Mouse (Mus musculus) macrophage (primary cell): ENCODE measurements around the gene Lrrc10b. TPM values are rescaled to one million over a fixed set of nuclear protein-coding genes. Genes with fewer than 3 reads are reported as not detected.

ENCODE experiments used
- polyA plus RNA-seq: library from polyadenylated mRNA; stranded (reverse); fragments of 250-400 nt; gene quantifications from 3 replicates; pipeline ENCODE4 v1.2.4, GENCODE M21; 2018; ENCODE audit warnings: inconsistent platforms

Lrrc10b gene
- polyA plus RNA-seq, 1 experiment from 2014 or later, result 0.09 TPM

Other genes with a start within 250 kb of the Lrrc10b start
- gene Myrf, start 216.7 kb downstream of the Lrrc10b start, polyA plus RNA-seq, result 0.08 to 0.37 TPM (median 0.17 TPM) in 3 replicates
- 2.2 to 3.9 TPM (median 2.9 TPM) in 3 replicates for gene Dagla, start 152.6 kb downstream of the Lrrc10b start, polyA plus RNA-seq
- gene Syt7, start 68.4 kb downstream of the Lrrc10b start, polyA plus RNA-seq, result not detected in 3 replicates
- 0.19 TPM in 1 of 3 replicates, not detected in the others for gene Ppp1r32, start 25.5 kb upstream of the Lrrc10b start, polyA plus RNA-seq
- gene Cpsf7, start 67.8 kb upstream of the Lrrc10b start, polyA plus RNA-seq, result 23.4 to 32.9 TPM (median 25.6 TPM) in 3 replicates
- 47.5 to 57.7 TPM (median 49.5 TPM) in 3 replicates for gene Sdhaf2, start 68.7 kb upstream of the Lrrc10b start, polyA plus RNA-seq
- 1.4 to 5.1 TPM (median 2.8 TPM) in 3 replicates for gene Tmem216, start 98.8 kb upstream of the Lrrc10b start, polyA plus RNA-seq
- 12.4 to 32.0 TPM (median 13.9 TPM) in 3 replicates for gene Cyb561a3, start 119.7 kb upstream of the Lrrc10b start, polyA plus RNA-seq
- 3.3 to 5.6 TPM (median 3.4 TPM) in 3 replicates for gene Tmem138, start 119.9 kb upstream of the Lrrc10b start, polyA plus RNA-seq
- gene Ddb1, start 147.9 kb upstream of the Lrrc10b start, polyA plus RNA-seq, result 113 to 146 TPM (median 129 TPM) in 3 replicates
- gene Tkfc, start 148.2 kb upstream of the Lrrc10b start, polyA plus RNA-seq, result 5.9 to 8.3 TPM (median 7.5 TPM) in 3 replicates
- gene Vwce, start 176.7 kb upstream of the Lrrc10b start, polyA plus RNA-seq, result not detected in 3 replicates
- not detected in 3 replicates for gene Pga5, start 220.6 kb upstream of the Lrrc10b start, polyA plus RNA-seq
- 24.0 to 32.2 TPM (median 24.1 TPM) in 3 replicates for gene Vps37c, start 231.3 kb upstream of the Lrrc10b start, polyA plus RNA-seq